Mouse (Mus musculus) MEL (cell line): ENCODE measurements at regions not wholly inside any gene's neighbourhood (a gene's known extent, or its start where the extent isn't known, plus 50 kb on each side); places are given as distances from the start of the nearest gene placed in this dataset.

Experiments
- DNase-seq: peaks from one replicate; pipeline ENCODE4 v3.0.0; 2011; ENCODE audit warnings: low read depth, low spot score
- H3K27ac ChIP-seq: 2 replicates; pipeline ENCODE4 v1.5.1; 2012; ENCODE audit warnings: low read depth, mild to moderate bottlenecking, control low read depth, low read length, moderate library complexity; ENCODE audit not compliant: control insufficient read depth
- H3K27me3 ChIP-seq, 2 experiments: fragments of 150-350 bp in 1 of 2; sonication (generic) in 1 of 2; 2 replicates each; pipeline ENCODE4 v1.6.1; 2012; ENCODE audit warnings: low read length in 2 of 2, mild to moderate bottlenecking in 2 of 2, improper control_type of control experiment in 1 of 2, moderate library complexity in 1 of 2; ENCODE audit not compliant: insufficient read depth in 2 of 2, control insufficient read depth in 1 of 2
- H3K36me3 ChIP-seq, 2 experiments: 2 replicates each; pipeline ENCODE4 v1.6.1; 2012 to 2014; ENCODE audit warnings: low read length in 2 of 2, improper control_type of control experiment in 1 of 2, inconsistent platforms in 1 of 2, mild to moderate bottlenecking in 1 of 2; ENCODE audit not compliant: insufficient read depth in 2 of 2, control insufficient read depth in 1 of 2
- H3K4me1 ChIP-seq, 2 experiments: fragments of 150-350 bp in 1 of 2; sonication (generic) in 1 of 2; 2 replicates each; pipeline ENCODE4 v1.6.1; 2012; ENCODE audit warnings: low read length in 2 of 2, improper control_type of control experiment in 1 of 2, mild to moderate bottlenecking in 1 of 2; ENCODE audit not compliant: insufficient read depth in 2 of 2, control insufficient read depth in 1 of 2
- H3K4me3 ChIP-seq, 2 experiments: fragments of 150-350 bp in 1 of 2; sonication (generic) in 1 of 2; 2 replicates each; pipeline ENCODE4 v1.5.1; 2012; ENCODE audit warnings: low read depth in 2 of 2, low read length in 2 of 2, mild to moderate bottlenecking in 2 of 2, moderate library complexity in 2 of 2, control low read depth in 1 of 2, improper control_type of control experiment in 1 of 2; ENCODE audit not compliant: control insufficient read depth in 1 of 2, insufficient read depth in 1 of 2
- H3K79me2 ChIP-seq: 2 replicates; pipeline ENCODE4 v1.6.1; 2012; ENCODE audit warnings: mild to moderate bottlenecking, low read length, moderate library complexity; ENCODE audit not compliant: control insufficient read depth, poor library complexity, insufficient read depth
- H3K9ac ChIP-seq: 2 replicates; pipeline ENCODE4 v1.6.1; 2012; ENCODE audit warnings: low read depth, mild to moderate bottlenecking, control low read depth, low read length, moderate library complexity; ENCODE audit not compliant: control insufficient read depth, poor library complexity, severe bottlenecking
- H3K9me3 ChIP-seq: fragments of 150-350 bp; sonication (generic); replicated peaks from 2 replicates; pipeline ENCODE4 v1.6.1; 2012; ENCODE audit warnings: mild to moderate bottlenecking, low read length, improper control_type of control experiment, moderate library complexity; ENCODE audit not compliant: insufficient read depth
- BHLHE40 ChIP-seq: IDR thresholded peaks from 2 replicates; pipeline ENCODE4 v1.6.1; 2012; ENCODE audit warnings: low read depth, mild to moderate bottlenecking, inconsistent platforms, low read length, improper control_type of control experiment, borderline replicate concordance
- CHD1 ChIP-seq: IDR thresholded peaks from 2 replicates; pipeline ENCODE4 v1.6.1; 2012; ENCODE audit warnings: low read depth, mild to moderate bottlenecking, inconsistent platforms, low read length, improper control_type of control experiment
- CHD2 ChIP-seq: IDR thresholded peaks from 2 replicates; pipeline ENCODE4 v1.6.1; 2011; ENCODE audit warnings: low read length, improper control_type of control experiment
- CTCF ChIP-seq, 3 experiments: IDR thresholded peaks in 2 of 3; conservative IDR thresholded peaks in 1 of 3; 2 replicates each; pipeline ENCODE4 v1.5.1; 2011 to 2012; ENCODE audit warnings: low read length in 3 of 3, low read depth in 2 of 3, mild to moderate bottlenecking in 2 of 3, improper control_type of control experiment in 1 of 3, inconsistent platforms in 1 of 3, mixed read lengths in 1 of 3, moderate library complexity in 1 of 3; ENCODE audit not compliant: control insufficient read depth in 1 of 3, insufficient read depth in 1 of 3, poor library complexity in 1 of 3, severe bottlenecking in 1 of 3
- EP300 ChIP-seq, 2 experiments: IDR thresholded peaks; 2 replicates each; pipeline ENCODE4 v1.6.1; 2011; ENCODE audit warnings: improper control_type of control experiment in 2 of 2, low read length in 2 of 2, low read depth in 1 of 2, mild to moderate bottlenecking in 1 of 2
- ETS1 ChIP-seq: IDR thresholded peaks from 2 replicates; pipeline ENCODE4 v1.6.1; 2012; ENCODE audit warnings: low read depth, mild to moderate bottlenecking, inconsistent platforms, low read length, improper control_type of control experiment, moderate library complexity
- HCFC1 ChIP-seq: IDR thresholded peaks from 2 replicates; pipeline ENCODE4 v1.6.1; 2012; ENCODE audit warnings: low read depth, mild to moderate bottlenecking, inconsistent platforms, low read length, improper control_type of control experiment, moderate library complexity
- JUND ChIP-seq: IDR thresholded peaks from 2 replicates; pipeline ENCODE4 v1.6.1; 2011; ENCODE audit warnings: low read depth, mild to moderate bottlenecking, improper control_type of control experiment, low read length
- KAT2A ChIP-seq: conservative IDR thresholded peaks from 2 replicates; pipeline ENCODE4 v1.6.1; 2012; ENCODE audit warnings: low read depth, low read length, improper control_type of control experiment, inconsistent platforms
- MAFK ChIP-seq: IDR thresholded peaks from 2 replicates; pipeline ENCODE4 v1.6.1; 2011; ENCODE audit warnings: low read depth, mild to moderate bottlenecking, low read length, improper control_type of control experiment, borderline replicate concordance
- MAX ChIP-seq: IDR thresholded peaks from 2 replicates; pipeline ENCODE4 v1.6.1; 2011; ENCODE audit warnings: low read length, improper control_type of control experiment
- MEF2A ChIP-seq: IDR thresholded peaks from 2 replicates; pipeline ENCODE4 v1.6.1; 2014; ENCODE audit warnings: low read depth, mild to moderate bottlenecking, inconsistent platforms, low read length, improper control_type of control experiment; ENCODE audit not compliant: poor library complexity, insufficient replicate concordance, severe bottlenecking; ENCODE audit errors: extremely low read depth
- MXI1 ChIP-seq: IDR thresholded peaks from 2 replicates; pipeline ENCODE4 v1.6.1; 2011; ENCODE audit warnings: mild to moderate bottlenecking, low read depth, low read length, improper control_type of control experiment
- MYC ChIP-seq: IDR thresholded peaks from 2 replicates; pipeline ENCODE4 v1.6.1; 2011; ENCODE audit warnings: low read depth, mild to moderate bottlenecking, low read length, improper control_type of control experiment, moderate library complexity
- NELFE ChIP-seq: IDR thresholded peaks from 2 replicates; pipeline ENCODE4 v1.6.1; 2011; ENCODE audit warnings: low read depth, low read length, improper control_type of control experiment
- NRF1 ChIP-seq: IDR thresholded peaks from 2 replicates; pipeline ENCODE4 v1.6.1; 2014; ENCODE audit warnings: low read depth, mild to moderate bottlenecking, inconsistent platforms, low read length, improper control_type of control experiment, moderate library complexity; ENCODE audit not compliant: poor library complexity, insufficient read depth, severe bottlenecking
- POLR2AphosphoS2 ChIP-seq: IDR thresholded peaks from 2 replicates; pipeline ENCODE4 v1.6.1; 2011; ENCODE audit warnings: low read length, improper control_type of control experiment
- RAD21 ChIP-seq: IDR thresholded peaks from 2 replicates; pipeline ENCODE4 v1.6.1; 2011; ENCODE audit warnings: mild to moderate bottlenecking, low read depth, low read length, improper control_type of control experiment
- SIN3A ChIP-seq: IDR thresholded peaks from 2 replicates; pipeline ENCODE4 v1.6.1; 2012; ENCODE audit warnings: low read length, improper control_type of control experiment, inconsistent platforms
- SMC3 ChIP-seq: IDR thresholded peaks from 2 replicates; pipeline ENCODE4 v1.6.1; 2011; ENCODE audit warnings: low read depth, low read length, improper control_type of control experiment
- TBP ChIP-seq: IDR thresholded peaks from 2 replicates; pipeline ENCODE4 v1.8.0; 2011; ENCODE audit warnings: low read depth, low read length, improper control_type of control experiment
- TCF12 ChIP-seq: IDR thresholded peaks from 2 replicates; pipeline ENCODE4 v1.6.1; 2014; ENCODE audit warnings: low read depth, mild to moderate bottlenecking, inconsistent platforms, low read length, improper control_type of control experiment, moderate library complexity
- ZC3H11A ChIP-seq: IDR thresholded peaks from 2 replicates; pipeline ENCODE4 v1.6.1; 2012; ENCODE audit warnings: low read depth, mild to moderate bottlenecking, inconsistent platforms, low read length, improper control_type of control experiment
- ZKSCAN1 ChIP-seq: IDR thresholded peaks from 2 replicates; pipeline ENCODE4 v1.6.1; 2012; ENCODE audit warnings: low read depth, mild to moderate bottlenecking, inconsistent platforms, low read length, improper control_type of control experiment, moderate library complexity
- ZMIZ1 ChIP-seq: IDR thresholded peaks from 2 replicates; pipeline ENCODE4 v1.6.1; 2012; ENCODE audit warnings: low read depth, mild to moderate bottlenecking, inconsistent platforms, low read length, improper control_type of control experiment, moderate library complexity
- ZNF384 ChIP-seq: IDR thresholded peaks from 2 replicates; pipeline ENCODE4 v1.6.1; 2012; ENCODE audit warnings: low read depth, mild to moderate bottlenecking, inconsistent platforms, low read length, improper control_type of control experiment

GRCm38 (mm10) chr6:22493632-22494260 lies 137.7 kb upstream of the Fam3c start:
- no peaks in the 10 kb centered on the region; a peak in 1 of 4 replicates for H3K36me3 ChIP-seq
- no peak overlapping the region for H3K27ac ChIP-seq
- H3K4me3 ChIP-seq: peak overlapping the region; percentile 16 to 32

GRCm38 (mm10) chr6:22492896-22493295 lies 136.9 kb upstream of the Fam3c start:
- Histone ChIP-seq H3K79me2 (no peaks in the 10 kb centered on the region), H3K9ac (no peak overlapping the region), H3K4me1 (peaks cover 0 to 7% of the 10 kb centered on the region in 2 experiments; a peak in 2 of 4 replicates), H3K27me3 (peaks cover 0 to 1% of the 10 kb centered on the region in 2 experiments; a peak in 1 of 4 replicates), H3K9me3 (no peaks in the 10 kb centered on the region), H3K4me3 (no peak overlapping the region), H3K27ac (no peak overlapping the region), H3K36me3 (peaks cover 0 to 2% of the 10 kb centered on the region in 2 experiments; a peak in 2 of 4 replicates)
- DNase-seq: no peak
- no peak for TF ChIP-seq HCFC1
- TF ChIP-seq ZC3H11A: no peak
- no peak for TF ChIP-seq EP300 (IDR thresholded peaks at IDR 0.05; ENCODE audit: low read depth in 1 of 2, low read length in 2 of 2)
- no peak for TF ChIP-seq ZMIZ1
- TF ChIP-seq ETS1: no peak
- TF ChIP-seq RAD21: no peak
- no peak for TF ChIP-seq TCF12

More at GRCm38 (mm10) chr6:22493632-22494260, 137.7 kb upstream of the Fam3c start:
- Histone ChIP-seq H3K4me1 (peaks cover 0 to 3% of the 10 kb centered on the region in 2 experiments; a peak in 1 of 4 replicates), H3K27me3 (peaks cover 0 to 1% of the 10 kb centered on the region in 2 experiments; a peak in 1 of 4 replicates), H3K79me2 (no peaks in the 10 kb centered on the region), H3K9me3 (no peaks in the 10 kb centered on the region), H3K9ac (peak overlapping the region; percentile 41; the same call in 1 of the 2 replicates)
- no peak; the same call in 1 of the 2 replicates for TF ChIP-seq ZNF384
- TF ChIP-seq ZKSCAN1: no peak
- TF ChIP-seq ZMIZ1: no peak
- TF ChIP-seq POLR2AphosphoS2: no peak
- TF ChIP-seq MEF2A: no peak
- TF ChIP-seq CHD2: no peak
- no peak for TF ChIP-seq TBP
- peak; percentile 52; the same call in 1 of the 2 replicates for TF ChIP-seq MYC
- no peak for TF ChIP-seq MAX
- TF ChIP-seq BHLHE40: peak; percentile 26; the same call in 1 of the 2 replicates
- no peak for TF ChIP-seq MXI1
- TF ChIP-seq RAD21: peak; percentile 98
- peak; percentile 97 for TF ChIP-seq SMC3
- TF ChIP-seq HCFC1: 0 out of 2 replicates have a peak, but pooled peaks have one; percentile 17
- TF ChIP-seq ETS1: 0 out of 2 replicates have a peak, but pooled peaks have one; percentile 28
- TF ChIP-seq CTCF (IDR thresholded peaks at IDR 0.05 in 2 of 3, conservative IDR thresholded peaks at IDR 0.05 in 1 of 3; ENCODE audit: control insufficient read depth in 1 of 3, insufficient read depth in 1 of 3, low read depth in 2 of 3, low read length in 3 of 3, poor library complexity in 1 of 3, severe bottlenecking in 1 of 3): peak; percentile 46 to 97 (median 56)
- no peak for TF ChIP-seq KAT2A
- no peak for TF ChIP-seq NRF1
- TF ChIP-seq JUND: 0 out of 2 replicates have a peak, but pooled peaks have one; percentile 24
- TF ChIP-seq MAFK: peak; percentile 100
- TF ChIP-seq ZC3H11A: peak; percentile 97
- peak; percentile 87; the same call in 1 of the 2 replicates for TF ChIP-seq CHD1
- TF ChIP-seq SIN3A: peak; percentile 64; the same call in 1 of the 2 replicates
- no peak for TF ChIP-seq NELFE
- DNase-seq: peak; percentile 82
